Mouse (Mus musculus) frontal cortex, adult (tissue): Measurements from ENCODE around the gene Pde7b.

Experiments used
- ATAC-seq: cut with Nextera tagmentation; 2 replicates; pipeline ENCODE4 v1.9.2; 2017; ENCODE audit warnings: mild to moderate bottlenecking, moderate library complexity, mixed read lengths; ENCODE audit not compliant: low TSS enrichment

The Pde7b gene

GRCm38 (mm10) chr10:20724906-20725305 lies at the start of gene Pde7b:
TSS of gene Pde7b (minus strand) at chr10:20725078.
- peak; percentile 84 for ATAC-seq

- no peak for ATAC-seq
Measured at GRCm38 (mm10) chr10:20772056-20772455, 47.2 kb upstream of the Pde7b start.

- ATAC-seq = no peak
Measured at GRCm38 (mm10) chr10:20770418-20770888, 45.6 kb upstream of the Pde7b start.

GRCm38 (mm10) chr10:20769557-20770417 lies 44.9 kb upstream of the Pde7b start:
- no peak for ATAC-seq

- no peak for ATAC-seq
Measured at GRCm38 (mm10) chr10:20764352-20764751, 39.5 kb upstream of the Pde7b start.

GRCm38 (mm10) chr10:20758939-20759338 lies 34.1 kb upstream of the Pde7b start:
- no peak for ATAC-seq

GRCm38 (mm10) chr10:20758259-20758658 lies 33.4 kb upstream of the Pde7b start:
- no peak for ATAC-seq

- no peak for ATAC-seq
Measured at GRCm38 (mm10) chr10:20756219-20756618, 31.3 kb upstream of the Pde7b start.

- ATAC-seq = no peak
Measured at GRCm38 (mm10) chr10:20752883-20753282, 28.0 kb upstream of the Pde7b start.

- ATAC-seq = peak; percentile 92
Measured at GRCm38 (mm10) chr10:20750642-20751251, 25.9 kb upstream of the Pde7b start.

GRCm38 (mm10) chr10:20748938-20749337 lies 24.1 kb upstream of the Pde7b start:
- no peak for ATAC-seq

GRCm38 (mm10) chr10:20747229-20747628 lies 22.4 kb upstream of the Pde7b start:
- no peak for ATAC-seq

- ATAC-seq = no peak
Measured at GRCm38 (mm10) chr10:20739801-20740200, 14.9 kb upstream of the Pde7b start.

GRCm38 (mm10) chr10:20737146-20737545 lies 12.3 kb upstream of the Pde7b start:
- no peak for ATAC-seq

GRCm38 (mm10) chr10:20735775-20736449 lies 11.0 kb upstream of the Pde7b start:
- peak; percentile 70 for ATAC-seq

GRCm38 (mm10) chr10:20733576-20733975 lies 8.7 kb upstream of the Pde7b start:
- ATAC-seq = peak; percentile 76

GRCm38 (mm10) chr10:20732180-20732579 lies 7.3 kb upstream of the Pde7b start:
- ATAC-seq = no peak

GRCm38 (mm10) chr10:20730034-20730433 lies 5.2 kb upstream of the Pde7b start:
- ATAC-seq = no peak

- peak; percentile 60 for ATAC-seq
Measured at GRCm38 (mm10) chr10:20725384-20725983, 606 bp upstream of the Pde7b start.

- ATAC-seq = no peak
Measured at GRCm38 (mm10) chr10:20724451-20724850, 427 bp downstream of the Pde7b start.

- ATAC-seq = no peak
Measured at GRCm38 (mm10) chr10:20723962-20724361, 916 bp downstream of the Pde7b start.

- peak; percentile 56 for ATAC-seq
Measured at GRCm38 (mm10) chr10:20723521-20723915, 1.4 kb downstream of the Pde7b start.
